Mouse (Mus musculus): ENCODE data around the gene Mreg.

The Mreg gene

DNA sequence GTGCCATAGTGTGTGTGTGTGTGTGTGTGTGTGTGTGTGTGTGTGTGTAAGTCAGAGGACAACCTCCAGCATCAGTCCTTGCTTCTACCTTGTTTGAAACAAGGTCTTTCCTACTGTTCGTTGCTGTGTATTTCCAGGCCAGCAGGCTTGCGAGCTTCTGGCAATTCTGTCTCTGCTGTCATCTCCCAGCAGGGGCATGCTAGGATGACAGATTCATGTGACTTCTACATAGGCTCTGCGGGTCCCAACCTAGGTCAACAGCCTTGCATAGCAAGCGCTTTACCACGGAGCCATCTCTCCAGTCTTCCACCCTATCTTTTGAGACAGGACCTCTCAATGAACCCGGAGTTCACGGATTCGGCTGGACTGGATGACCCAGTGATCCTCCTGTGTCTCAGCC, 20.7 kb downstream of the Mreg start:
- no peak for DNase-seq (ENCODE audit: low read depth, low spot score)

GRCm38 (mm10) chr1:72188142-72188738, 23.9 kb downstream of the Mreg start:
- DNase-seq (ENCODE audit: low read depth, low spot score), result no peak

GRCm38 (mm10) chr1:72187486-72187885, 24.6 kb downstream of the Mreg start:
- no peak for DNase-seq (ENCODE audit: low read depth, low spot score)

DNA sequence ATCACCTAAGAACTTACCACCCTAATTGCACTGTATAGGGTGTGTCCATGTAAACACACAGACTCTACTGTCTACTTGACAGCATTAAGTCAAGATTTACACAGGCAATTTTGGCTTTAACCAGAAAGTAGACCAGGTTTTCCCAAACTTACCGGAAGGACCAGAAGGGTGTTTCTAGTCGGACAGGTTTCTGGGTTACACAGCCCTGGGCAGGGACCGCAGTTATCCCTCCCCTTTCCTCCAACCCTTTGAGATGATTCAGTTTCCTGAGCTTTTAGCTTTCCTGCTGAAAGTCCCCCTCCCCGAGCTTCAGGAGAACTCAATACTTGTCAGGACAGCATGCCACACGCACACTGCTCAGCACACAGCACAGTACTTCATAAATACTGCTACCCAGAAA, 26.0 kb downstream of the Mreg start:
- no peak for DNase-seq (ENCODE audit: low read depth, low spot score)

DNA sequence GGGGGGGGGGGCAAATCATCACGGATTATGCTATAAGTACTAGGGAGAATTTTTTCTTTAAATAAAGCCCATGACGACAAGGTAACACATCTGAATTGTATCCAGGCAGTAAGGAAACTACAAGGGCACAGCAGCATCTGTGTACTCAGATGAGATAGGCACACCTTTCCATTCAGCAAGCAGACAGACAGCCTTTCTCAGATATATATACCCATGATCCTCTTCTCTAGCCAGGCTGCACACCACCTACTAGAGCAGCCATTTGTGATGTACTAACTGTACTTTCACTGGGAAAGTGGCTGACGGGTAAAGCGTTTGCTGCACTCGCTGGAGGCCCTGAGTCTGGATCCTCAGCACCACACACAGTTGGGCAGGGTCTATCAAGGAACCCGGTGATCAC, 28.6 kb downstream of the Mreg start:
- no peak for DNase-seq (ENCODE audit: low read depth, low spot score)

GRCm38 (mm10) chr1:72182930-72183499, 29.1 kb downstream of the Mreg start:
- no peak for DNase-seq (ENCODE audit: low read depth, low spot score)

DNA sequence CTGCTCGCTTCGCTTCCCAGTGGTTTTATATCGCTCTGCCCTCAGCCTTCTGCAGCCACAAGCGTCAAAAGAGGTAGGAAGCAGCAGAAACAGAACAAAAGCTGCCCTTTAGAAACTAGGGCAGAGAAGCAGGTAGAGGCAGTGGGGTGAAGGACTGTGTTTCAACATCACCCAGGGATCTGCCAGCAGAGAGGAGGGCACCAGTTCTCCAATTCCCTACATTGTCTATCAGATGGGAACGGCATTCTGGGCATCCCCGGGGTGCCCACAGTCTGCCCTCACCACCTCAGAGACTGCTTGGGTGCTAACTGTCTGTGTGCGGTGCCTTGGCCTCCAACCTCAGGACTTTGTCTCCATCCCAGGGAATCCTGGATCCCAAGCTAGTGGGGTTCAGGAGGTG, 32.2 kb downstream of the Mreg start:
- DNase-seq (ENCODE audit: low read depth, low spot score), result no peak

DNA sequence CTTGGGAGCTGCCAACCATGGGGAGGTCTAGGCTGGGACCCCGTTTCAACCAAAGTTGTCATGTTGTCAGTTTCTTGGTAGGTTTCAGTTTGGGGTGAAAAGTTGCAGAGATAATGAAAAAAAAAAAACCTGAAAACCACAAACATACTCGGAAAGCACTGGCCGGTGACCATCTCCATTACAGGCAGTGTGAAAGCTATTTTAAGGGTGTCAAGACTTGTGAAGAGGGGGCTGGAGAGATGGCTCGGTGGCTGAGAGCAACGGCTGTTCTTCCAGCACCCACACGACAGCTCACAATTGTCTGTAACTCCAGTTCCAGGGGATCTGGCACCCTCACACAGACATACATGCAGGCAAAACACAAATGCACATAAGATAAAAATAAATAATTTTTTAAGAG, 35.9 kb downstream of the Mreg start:
- DNase-seq (ENCODE audit: low read depth, low spot score), result no peak

DNA sequence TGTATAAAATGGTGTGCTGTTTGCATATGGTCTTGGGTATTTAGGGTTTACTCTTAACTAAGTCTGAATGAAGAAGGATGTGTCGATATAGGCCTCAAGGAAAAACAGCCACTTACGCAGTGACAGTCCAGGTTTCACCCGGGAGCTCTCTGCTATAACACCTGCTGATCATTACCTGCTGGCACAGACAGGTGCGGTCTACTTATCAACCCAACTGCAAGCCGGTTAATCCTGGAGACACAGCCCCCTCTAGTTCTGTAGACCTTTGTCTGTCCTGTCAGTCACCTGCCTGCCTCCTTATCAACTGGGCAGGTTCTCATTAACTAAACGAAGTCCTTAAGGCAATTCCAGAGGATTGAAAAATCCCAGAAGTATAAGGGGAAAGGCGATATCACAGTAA, 37.9 kb downstream of the Mreg start:
- DNase-seq (ENCODE audit: low read depth, low spot score), result no peak

DNA sequence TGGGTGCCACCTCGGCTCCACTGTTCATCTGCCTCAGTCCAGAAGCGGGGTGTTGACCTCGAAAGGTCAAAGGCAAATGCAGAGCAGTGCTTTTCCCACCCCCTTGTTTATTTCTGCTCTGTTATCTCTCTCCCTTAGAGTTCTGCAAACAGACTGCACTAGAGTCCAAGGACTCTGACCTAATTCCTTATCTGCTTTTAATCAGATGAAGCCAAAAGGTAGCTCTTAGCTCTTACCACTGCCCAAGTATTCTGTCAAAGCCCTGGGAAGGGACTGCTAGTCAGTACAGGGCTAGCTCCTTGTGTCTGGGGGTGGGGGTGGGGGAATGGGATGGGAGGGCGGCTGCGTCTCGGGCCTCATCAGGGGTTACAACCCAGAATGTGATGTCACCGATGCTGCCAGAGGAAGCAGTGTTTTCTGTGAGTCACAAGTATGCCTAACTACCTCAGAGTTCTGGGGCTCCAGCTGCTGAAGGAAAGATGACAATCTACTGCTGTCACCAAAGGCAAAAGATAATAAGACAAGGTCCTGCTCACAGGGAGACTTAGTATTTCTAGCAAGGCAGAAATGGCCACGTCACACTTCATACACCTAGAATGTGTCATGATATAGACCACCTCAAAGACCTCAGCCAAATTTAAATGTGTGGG, 38.6 kb downstream of the Mreg start:
- DNase-seq (ENCODE audit: low read depth, low spot score), result no peak

- no peak for DNase-seq (ENCODE audit: low read depth, low spot score)
Measured at GRCm38 (mm10) chr1:72172788-72173187, 39.3 kb downstream of the Mreg start.

GRCm38 (mm10) chr1:72171001-72171860, 40.9 kb downstream of the Mreg start:
- DNase-seq (ENCODE audit: low read depth, low spot score), result no peak

- no peak for DNase-seq (ENCODE audit: low read depth, low spot score)
Measured at GRCm38 (mm10) chr1:72167024-72167423, 45.1 kb downstream of the Mreg start.

DNA sequence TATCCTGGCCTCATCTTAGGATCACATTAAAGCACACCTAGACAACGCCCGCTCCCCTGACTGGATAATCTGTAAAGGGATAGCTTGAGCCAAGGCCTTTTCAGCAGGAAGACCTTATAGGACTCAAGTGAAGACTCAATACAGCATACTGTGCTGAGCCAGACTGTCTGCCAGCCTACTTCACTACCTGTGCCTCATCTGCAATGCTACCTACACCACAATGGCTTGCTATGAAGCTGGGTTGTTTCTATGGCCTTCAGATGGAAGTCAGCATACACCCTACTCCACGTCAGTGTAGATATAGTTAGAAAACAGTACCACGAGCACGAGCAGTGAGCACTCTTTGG, 45.7 kb downstream of the Mreg start:
- no peak for DNase-seq (ENCODE audit: low read depth, low spot score)

DNA sequence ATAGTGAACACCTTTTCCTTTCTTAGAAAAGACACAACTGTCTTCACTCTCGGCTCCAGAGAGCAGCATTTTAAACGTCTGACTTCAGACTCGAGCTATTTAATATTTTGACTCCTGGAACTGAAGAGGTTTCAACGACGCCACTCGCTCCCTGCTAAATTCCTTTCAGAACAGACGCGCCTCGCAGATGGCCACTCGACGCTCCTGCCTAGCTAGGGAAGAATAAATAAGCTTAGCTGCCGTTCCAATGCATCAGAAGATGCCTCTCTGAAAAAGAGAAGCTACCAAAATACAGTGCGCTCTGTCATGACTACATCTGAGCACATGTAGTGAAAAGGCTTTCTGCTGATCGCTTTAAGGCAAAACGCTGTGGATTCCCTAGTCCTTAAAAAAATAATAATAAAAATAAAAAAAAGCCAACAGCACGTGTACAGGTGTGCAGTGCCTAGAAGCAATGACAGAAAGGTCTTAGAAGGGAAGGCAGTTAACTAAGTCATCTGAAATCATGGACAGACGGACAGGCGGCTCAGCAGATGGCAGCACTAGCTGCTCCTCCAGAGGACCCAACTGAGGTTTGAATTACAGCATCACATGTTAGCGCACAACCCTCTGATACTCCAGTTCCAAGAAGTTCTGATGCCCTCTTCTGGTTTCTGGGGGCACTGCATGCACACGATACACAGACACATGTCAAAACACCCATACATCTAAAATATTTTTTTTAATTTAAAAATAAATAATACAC, 46.2 kb downstream of the Mreg start:
- DNase-seq (ENCODE audit: low read depth, low spot score), result no peak

DNA sequence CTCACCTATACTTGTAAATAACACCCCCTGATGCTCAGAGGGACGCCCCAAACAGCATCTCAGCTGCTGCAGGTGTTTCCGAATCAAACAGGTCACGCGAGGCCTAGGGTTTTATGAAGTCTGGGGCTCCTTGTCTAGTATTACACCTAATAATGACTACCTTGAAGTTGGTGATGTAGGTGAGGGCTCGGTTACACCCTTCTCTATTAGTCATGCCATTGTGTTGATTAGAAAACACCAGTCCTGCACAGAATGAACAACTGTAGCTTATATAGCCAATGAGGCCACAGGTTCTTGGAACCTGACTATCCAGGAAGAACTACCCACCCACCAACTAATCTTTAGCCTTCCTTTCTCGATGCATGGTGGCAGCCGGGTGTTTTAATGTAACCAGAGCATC, 51.8 kb downstream of the Mreg start:
- no peak for DNase-seq (ENCODE audit: low read depth, low spot score)

- no peak for DNase-seq (ENCODE audit: low read depth, low spot score)
Measured at GRCm38 (mm10) chr1:72145041-72145440, 67.1 kb downstream of the Mreg start.

- no peak for DNase-seq (ENCODE audit: low read depth, low spot score)
Measured at GRCm38 (mm10) chr1:72144426-72144825, 67.7 kb downstream of the Mreg start.

GRCm38 (mm10) chr1:72141893-72142480, 70.1 kb downstream of the Mreg start:
- DNase-seq (ENCODE audit: low read depth, low spot score), result peak; percentile 21

GRCm38 (mm10) chr1:72136101-72136500, 76.0 kb downstream of the Mreg start:
- DNase-seq (ENCODE audit: low read depth, low spot score), result no peak

GRCm38 (mm10) chr1:72134534-72134933, 77.6 kb downstream of the Mreg start:
- no peak for DNase-seq (ENCODE audit: low read depth, low spot score)

Data from c-Kit-negative CD71-positive TER-119-positive erythroid progenitor cells, embryonic 14.5 days (primary cell).